Comparison of ENCODE assay signal across 9 mouse cellular contexts in genomic region chr3:27345526-27345925, GRCm38 (mm10). TPM values are rescaled to one million over a fixed set of nuclear protein-coding genes. Genes with fewer than 3 reads are reported as not detected.
DNase-seq lines count a peak whose midpoint lies in the region; ATAC-seq and TF ChIP-seq lines count a peak whose summit lies in the region.
"Had no signal": no experiment of that assay in that cellular context is flagged by ENCODE, and none has a peak within 500 bp of the region (broad histone marks: within the 10 kb centered on the region; RNA-seq: fewer than 3 reads in every experiment).

No protein-coding gene starts in this region.

- no peak for TF ChIP-seq EP300 in heart, adult 2 months (IDR thresholded peaks at IDR 0.05; ENCODE audit: insufficient read depth, low read depth, low read length)
- no peak for TF ChIP-seq EP300 in ES-Bruce4 (IDR thresholded peaks at IDR 0.05; ENCODE audit: insufficient read depth, low read depth, low read length)

- no peaks in the 10 kb centered on the region for H3K79me2 ChIP-seq in heart, adult 2 months (replicated peaks; ENCODE audit: control insufficient read depth, insufficient read depth, low read length)

- no peak overlapping the region for H3K27ac ChIP-seq in heart, adult 2 months
- no peak overlapping the region for H3K27ac ChIP-seq in heart, embryonic 11.5 days (ENCODE audit: low read depth, low read length)
- no peak overlapping the region for H3K27ac ChIP-seq in ES-Bruce4 (ENCODE audit: insufficient read depth, low read length)
- no peak overlapping the region for H3K27ac ChIP-seq in forebrain, embryonic 10.5 days
- H3K27ac ChIP-seq: hindbrain, embryonic 15.5 days had no signal

- no peaks in the 10 kb centered on the region for H3K36me3 ChIP-seq in heart, adult 2 months (ENCODE audit: control insufficient read depth, insufficient read depth, low read length)
- no peaks in the 10 kb centered on the region for H3K36me3 ChIP-seq in heart, embryonic 11.5 days (ENCODE audit: control insufficient read depth, insufficient read depth, low read length)
- H3K36me3 ChIP-seq in ES-Bruce4 (ENCODE audit: control insufficient read depth, insufficient read depth, low read length, poor library complexity, severe bottlenecking), result no peaks in the 10 kb centered on the region
- H3K36me3 ChIP-seq in forebrain, embryonic 10.5 days (replicated peaks), result no peaks in the 10 kb centered on the region
- H3K36me3 ChIP-seq: hindbrain, embryonic 15.5 days had no signal

- H3K4me3 ChIP-seq in heart, adult 2 months, result no peak overlapping the region
- H3K4me3 ChIP-seq in heart, embryonic 11.5 days (ENCODE audit: low read depth, low read length), result no peak overlapping the region
- H3K4me3 ChIP-seq in ES-Bruce4 (ENCODE audit: low read depth, low read length), result no peak overlapping the region
- no peak overlapping the region for H3K4me3 ChIP-seq in forebrain, embryonic 10.5 days
- H3K4me3 ChIP-seq: hindbrain, embryonic 15.5 days had no signal

- H3K27me3 ChIP-seq in heart, adult 2 months (ENCODE audit: control insufficient read depth, insufficient read depth, low read length), result no peaks in the 10 kb centered on the region
- H3K27me3 ChIP-seq in heart, embryonic 11.5 days (ENCODE audit: control insufficient read depth, insufficient read depth, low read length), result no peaks in the 10 kb centered on the region
- no peaks in the 10 kb centered on the region for H3K27me3 ChIP-seq in ES-Bruce4 (ENCODE audit: control insufficient read depth, insufficient read depth, low read length, poor library complexity, severe bottlenecking)
- no peaks in the 10 kb centered on the region for H3K27me3 ChIP-seq in forebrain, embryonic 10.5 days (ENCODE audit: poor library complexity, severe bottlenecking)
- H3K27me3 ChIP-seq: hindbrain, embryonic 15.5 days had no signal

- peak; percentile 52 to 66 for DNase-seq in heart, adult 2 months
- DNase-seq in c-Kit-positive CD71-positive TER-119-negative erythroid progenitor cells, embryonic 14.5 days (ENCODE audit: low read depth), result peak; percentile 43
- peak; percentile 73 for DNase-seq in kidney, adult 9 months
- peak; percentile 82 for DNase-seq in naive thymus-derived CD4-positive, alpha-beta T cell, adult 2 months (ENCODE audit: low read depth)
- DNase-seq in forebrain, embryonic 10.5 days (ENCODE audit: extremely low spot score, low spot score), result no peak
- DNase-seq in MN1 (ENCODE audit: low spot score), result no peak

- ATAC-seq in heart, embryonic 11.5 days (replicated peaks; ENCODE audit: insufficient number of reproducible peaks, low FRiP score, low TSS enrichment), result no peak

- intact Hi-C loops in heart, adult 2 months (cut with DNase I), result loop anchor here (1.0 to 5.0 kb wide), 2 partner anchors 75 to 93 kb away; no protein-coding TSS in a partner anchor

- TF ChIP-seq POLR2A in heart, adult 2 months (IDR thresholded peaks at IDR 0.05; ENCODE audit: insufficient read depth, low read depth, low read length), result no peak
- no peak for TF ChIP-seq POLR2A in ES-Bruce4 (IDR thresholded peaks at IDR 0.05; ENCODE audit: insufficient read depth, low read length)

- H3K9ac ChIP-seq in heart, adult 2 months (ENCODE audit: low read depth, low read length), result no peak overlapping the region
- no peak overlapping the region for H3K9ac ChIP-seq in heart, embryonic 11.5 days (ENCODE audit: low read depth, low read length)
- no peak overlapping the region for H3K9ac ChIP-seq in ES-Bruce4 (ENCODE audit: low read depth, poor library complexity, severe bottlenecking)
- H3K9ac ChIP-seq: hindbrain, embryonic 15.5 days had no signal

- peak; percentile 86 for TF ChIP-seq CTCF in heart, adult 2 months (IDR thresholded peaks at IDR 0.05)
- peak; percentile 79 for TF ChIP-seq CTCF in ES-Bruce4 (IDR thresholded peaks at IDR 0.05; ENCODE audit: low read depth, low read length)

- H3K4me1 ChIP-seq in heart, adult 2 months (ENCODE audit: control insufficient read depth, insufficient read depth, low read length), result no peaks in the 10 kb centered on the region
- H3K4me1 ChIP-seq in heart, embryonic 11.5 days (ENCODE audit: control insufficient read depth, insufficient read depth, low read length), result no peaks in the 10 kb centered on the region
- H3K4me1 ChIP-seq in ES-Bruce4 (ENCODE audit: control insufficient read depth, insufficient read depth, low read length), result no peaks in the 10 kb centered on the region
- no peaks in the 10 kb centered on the region for H3K4me1 ChIP-seq in forebrain, embryonic 10.5 days
- H3K4me1 ChIP-seq: hindbrain, embryonic 15.5 days had no signal

- no peaks in the 10 kb centered on the region for H3K9me3 ChIP-seq in heart, embryonic 11.5 days (replicated peaks; ENCODE audit: control insufficient read depth, low read length)
- no peaks in the 10 kb centered on the region for H3K9me3 ChIP-seq in ES-Bruce4 (replicated peaks; ENCODE audit: control insufficient read depth, insufficient read depth, low read length, poor library complexity, severe bottlenecking)
- H3K9me3 ChIP-seq in forebrain, embryonic 10.5 days, result no peaks in the 10 kb centered on the region
- H3K9me3 ChIP-seq: hindbrain, embryonic 15.5 days had no signal

- no peak overlapping the region for H3K4me2 ChIP-seq in heart, embryonic 11.5 days
- H3K4me2 ChIP-seq: hindbrain, embryonic 15.5 days had no signal

- WGBS in heart, adult 2 months, result 29% methylated on average over 6 of the region's 6 CpGs
- WGBS in heart, embryonic 11.5 days (ENCODE audit: insufficient replicate concordance), result 50% methylated on average over 6 of the region's 6 CpGs
- WGBS in forebrain, embryonic 10.5 days, result 48% methylated on average over 6 of the region's 6 CpGs

RNA-seq across cellular contexts. Expression of gene Ghsr, which starts 25.6 kb away (rescaled TPM):
- total RNA-seq in heart, adult 2 months (2021), result not detected
- not detected in 2 replicates for polyA plus RNA-seq in heart, adult 2 months (2012; rRNA removed)
- polyA plus RNA-seq in heart, embryonic 11.5 days (2014; fragmentation: Nextera tagmentation; extraction: Ambion mirVana), result not detected in 2 replicates
- polyA plus RNA-seq in ES-Bruce4 (2011; ENCODE audit: insufficient read depth, insufficient read length, low read depth, missing spikeins), result not detected in 2 replicates
- polyA plus RNA-seq in forebrain, embryonic 10.5 days (2016; fragmentation: Nextera tagmentation; extraction: Ambion mirVana), result 0.04 TPM in 1 of 2 replicates, not detected in the other

RNA-seq across cellular contexts. Expression of gene Tnfsf10, which starts 28.7 kb away (rescaled TPM):
- 10 to 100 TPM in 1 of 2 experiments, 1 to 10 TPM in 1; 6.3 to 10.4 TPM for total RNA-seq in heart, adult 2 months (2021)
- polyA plus RNA-seq in heart, adult 2 months (2012; rRNA removed), result 4.2 and 8.5 TPM in 2 replicates
- not detected in 2 replicates for polyA plus RNA-seq in heart, embryonic 11.5 days (2014; fragmentation: Nextera tagmentation; extraction: Ambion mirVana)
- polyA plus RNA-seq in ES-Bruce4 (2011; ENCODE audit: insufficient read depth, insufficient read length, low read depth, missing spikeins), result not detected in 2 replicates
- not detected in 2 replicates for polyA plus RNA-seq in forebrain, embryonic 10.5 days (2016; fragmentation: Nextera tagmentation; extraction: Ambion mirVana)

Comparison
In these comparisons a context has a peak if more than half of its experiments do, and no peak if none do; other contexts are left out.
1. DNase-seq: peak in heart, adult 2 months (2 of 2), c-Kit-positive CD71-positive TER-119-negative erythroid progenitor cells, embryonic 14.5 days (single experiment), kidney, adult 9 months (single experiment) and naive thymus-derived CD4-positive, alpha-beta T cell, adult 2 months (single experiment); none in forebrain, embryonic 10.5 days (single experiment) and MN1 (single experiment).